Mouse (Mus musculus): Measurements from ENCODE around the gene Fam166a. TPM values are rescaled to one million over a fixed set of nuclear protein-coding genes. Genes with fewer than 3 reads are reported as not detected.

Fam166a gene
- polyA plus RNA-seq, 1 experiment from 2014 or later: 0.68 TPM

DNA sequence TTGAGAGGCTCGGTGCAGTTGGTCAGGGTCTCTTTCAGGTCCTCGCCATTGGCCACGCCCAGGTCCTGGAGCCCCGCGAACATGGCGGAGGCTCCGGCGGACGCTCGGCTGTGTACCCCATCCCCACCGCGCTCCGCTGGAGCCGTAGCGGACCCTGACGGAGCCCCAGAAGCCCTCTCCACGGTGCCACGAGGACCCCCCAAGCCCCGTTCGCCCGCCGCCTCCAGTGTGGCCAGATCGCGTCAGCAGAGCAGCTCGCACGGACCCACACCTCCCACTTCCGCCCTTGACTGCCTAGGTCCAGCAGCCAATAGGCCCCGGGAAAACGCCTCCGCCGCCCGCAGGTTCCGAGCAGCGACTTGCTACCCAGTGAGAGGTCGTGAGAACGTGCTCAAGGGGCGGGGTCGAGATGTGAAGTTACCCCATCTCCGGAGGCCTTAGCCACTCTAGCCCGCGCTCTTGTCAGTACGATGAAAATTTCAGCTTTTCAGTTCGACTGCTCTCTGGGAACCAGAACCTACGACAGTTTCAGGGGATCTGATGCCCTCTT, 7.3 kb upstream of the Fam166a start, which contains the start of gene Nelfb:
Gene Nelfb (minus strand): TSS at position 369 of the 550 bp plus-strand sequence.
- peak; percentile 96 for ATAC-seq (ENCODE audit: low read depth)
- peak within 1 kb of the TSS; percentile 71 for H3K27ac ChIP-seq (ENCODE audit: low read length)
- peaks cover 11% of the 10 kb centered on the region for H3K4me1 ChIP-seq (replicated peaks; ENCODE audit: control insufficient read depth, insufficient read depth, low read length)
- H3K4me3 ChIP-seq (ENCODE audit: low read length): peak within 1 kb of the TSS; percentile 91
- H3K9me3 ChIP-seq (ENCODE audit: control insufficient read depth, low read length): no peaks in the 10 kb centered on the region
- peak within 1 kb of the TSS; percentile 91 for H3K9ac ChIP-seq (ENCODE audit: low read length)
- H3K36me3 ChIP-seq (ENCODE audit: control insufficient read depth, insufficient read depth, low read length): peaks cover 6% of the 10 kb centered on the region
- no peaks in the 10 kb centered on the region for H3K27me3 ChIP-seq (ENCODE audit: control insufficient read depth, insufficient read depth, low read depth, low read length)
- peak within 1 kb of the TSS; percentile 82 for H3K4me2 ChIP-seq (ENCODE audit: low read depth, low read length)
- under 1% methylated on average over 44 of the region's 44 CpGs for WGBS

GRCm38 (mm10) chr2:25213266-25213865, 5.2 kb upstream of the Fam166a start:
- 60% methylated on average over 23 of the region's 23 CpGs for WGBS
- Histone ChIP-seq H3K4me1 (replicated peaks; ENCODE audit: control insufficient read depth, insufficient read depth, low read length) (peaks cover 11% of the 10 kb centered on the region), H3K4me3 (ENCODE audit: low read length) (no peak overlapping the region), H3K36me3 (ENCODE audit: control insufficient read depth, insufficient read depth, low read length) (no peaks in the 10 kb centered on the region), H3K27ac (ENCODE audit: low read length) (no peak overlapping the region), H3K4me2 (ENCODE audit: low read depth, low read length) (no peak overlapping the region), H3K27me3 (ENCODE audit: control insufficient read depth, insufficient read depth, low read depth, low read length) (no peaks in the 10 kb centered on the region), H3K9me3 (ENCODE audit: control insufficient read depth, low read length) (no peaks in the 10 kb centered on the region), H3K9ac (ENCODE audit: low read length) (no peak overlapping the region)
- ATAC-seq (ENCODE audit: low read depth): no peak

GRCm38 (mm10) chr2:25214444-25214843, 4.1 kb upstream of the Fam166a start, which contains the start of gene Stpg3:
Gene Stpg3, minus strand, starts transcription at chr2:25214637.
- H3K4me3 ChIP-seq (ENCODE audit: low read length): no peak within 1 kb of the TSS
- ATAC-seq (ENCODE audit: low read depth): no peak
- no peaks in the 10 kb centered on the region for H3K27me3 ChIP-seq (ENCODE audit: control insufficient read depth, insufficient read depth, low read depth, low read length)
- H3K9ac ChIP-seq (ENCODE audit: low read length): no peak within 1 kb of the TSS
- H3K9me3 ChIP-seq (ENCODE audit: control insufficient read depth, low read length): no peaks in the 10 kb centered on the region
- 57% methylated on average over 3 of the region's 3 CpGs for WGBS
- H3K4me1 ChIP-seq (replicated peaks; ENCODE audit: control insufficient read depth, insufficient read depth, low read length): peaks cover 11% of the 10 kb centered on the region
- no peak within 1 kb of the TSS for H3K27ac ChIP-seq (ENCODE audit: low read length)
- H3K36me3 ChIP-seq (ENCODE audit: control insufficient read depth, insufficient read depth, low read length): no peaks in the 10 kb centered on the region
- no peak within 1 kb of the TSS for H3K4me2 ChIP-seq (ENCODE audit: low read depth, low read length)

DNA sequence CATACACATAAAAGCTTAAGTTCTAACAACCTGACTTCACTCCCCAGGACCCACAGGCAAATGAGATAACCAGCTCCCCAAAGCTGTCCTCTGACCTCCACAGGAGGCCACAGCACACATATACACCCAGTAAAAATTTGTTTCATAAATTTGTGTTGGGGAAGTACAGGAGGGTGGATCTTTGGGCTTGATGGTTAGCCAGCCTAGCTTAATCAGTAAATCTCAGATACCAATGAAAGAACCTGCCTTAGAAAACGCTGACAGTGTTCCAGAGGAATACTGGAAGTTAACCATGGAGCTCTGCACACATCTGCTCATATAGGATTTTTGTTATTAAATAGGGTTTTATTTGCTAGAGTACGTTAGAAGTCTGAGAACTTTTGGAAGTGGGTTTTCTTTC, 879 bp upstream of the Fam166a start:
- H3K27me3 ChIP-seq (ENCODE audit: control insufficient read depth, insufficient read depth, low read depth, low read length): no peaks in the 10 kb centered on the region
- H3K4me3 ChIP-seq (ENCODE audit: low read length): no peak overlapping the region
- no peak overlapping the region for H3K4me2 ChIP-seq (ENCODE audit: low read depth, low read length)
- no peaks in the 10 kb centered on the region for H3K4me1 ChIP-seq (replicated peaks; ENCODE audit: control insufficient read depth, insufficient read depth, low read length)
- no peak overlapping the region for H3K9ac ChIP-seq (ENCODE audit: low read length)
- 53% methylated on average over 2 of the region's 2 CpGs for WGBS
- no peak overlapping the region for H3K27ac ChIP-seq (ENCODE audit: low read length)
- H3K36me3 ChIP-seq (ENCODE audit: control insufficient read depth, insufficient read depth, low read length): peaks cover 7% of the 10 kb centered on the region
- no peak for ATAC-seq (ENCODE audit: low read depth)
- H3K9me3 ChIP-seq (ENCODE audit: control insufficient read depth, low read length): no peaks in the 10 kb centered on the region

DNA sequence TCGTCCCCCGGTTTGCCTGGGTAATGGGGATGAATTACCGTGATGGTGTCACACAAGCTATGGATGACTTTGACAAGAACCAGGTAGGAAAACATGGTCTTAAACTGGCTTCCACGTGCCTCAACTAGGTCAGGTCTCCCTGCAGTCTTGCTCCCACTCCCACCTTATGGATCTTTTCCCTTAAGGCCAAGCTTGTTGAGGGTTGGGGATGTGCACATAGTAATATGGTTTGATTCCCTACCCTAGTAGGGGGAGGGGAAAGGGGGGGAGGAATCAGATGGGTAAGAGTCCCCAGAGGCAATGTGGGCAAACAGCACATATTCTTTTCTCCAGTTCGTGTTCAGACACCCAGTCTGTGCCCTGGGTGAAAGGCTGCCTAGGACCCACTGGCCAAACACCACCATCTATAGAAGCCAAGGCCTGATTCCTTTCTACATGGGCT, 2.8 kb downstream of the Fam166a start:
- Histone ChIP-seq H3K9me3 (ENCODE audit: control insufficient read depth, low read length) (no peaks in the 10 kb centered on the region), H3K27me3 (ENCODE audit: control insufficient read depth, insufficient read depth, low read depth, low read length) (no peaks in the 10 kb centered on the region), H3K4me3 (ENCODE audit: low read length) (no peak overlapping the region), H3K9ac (ENCODE audit: low read length) (no peak overlapping the region), H3K36me3 (ENCODE audit: control insufficient read depth, insufficient read depth, low read length) (peaks cover 7% of the 10 kb centered on the region), H3K27ac (ENCODE audit: low read length) (no peak overlapping the region), H3K4me1 (replicated peaks; ENCODE audit: control insufficient read depth, insufficient read depth, low read length) (peaks cover 11% of the 10 kb centered on the region), H3K4me2 (ENCODE audit: low read depth, low read length) (no peak overlapping the region)
- no peak for ATAC-seq (ENCODE audit: low read depth)
- WGBS: 70% methylated on average over 5 of the region's 5 CpGs

DNA sequence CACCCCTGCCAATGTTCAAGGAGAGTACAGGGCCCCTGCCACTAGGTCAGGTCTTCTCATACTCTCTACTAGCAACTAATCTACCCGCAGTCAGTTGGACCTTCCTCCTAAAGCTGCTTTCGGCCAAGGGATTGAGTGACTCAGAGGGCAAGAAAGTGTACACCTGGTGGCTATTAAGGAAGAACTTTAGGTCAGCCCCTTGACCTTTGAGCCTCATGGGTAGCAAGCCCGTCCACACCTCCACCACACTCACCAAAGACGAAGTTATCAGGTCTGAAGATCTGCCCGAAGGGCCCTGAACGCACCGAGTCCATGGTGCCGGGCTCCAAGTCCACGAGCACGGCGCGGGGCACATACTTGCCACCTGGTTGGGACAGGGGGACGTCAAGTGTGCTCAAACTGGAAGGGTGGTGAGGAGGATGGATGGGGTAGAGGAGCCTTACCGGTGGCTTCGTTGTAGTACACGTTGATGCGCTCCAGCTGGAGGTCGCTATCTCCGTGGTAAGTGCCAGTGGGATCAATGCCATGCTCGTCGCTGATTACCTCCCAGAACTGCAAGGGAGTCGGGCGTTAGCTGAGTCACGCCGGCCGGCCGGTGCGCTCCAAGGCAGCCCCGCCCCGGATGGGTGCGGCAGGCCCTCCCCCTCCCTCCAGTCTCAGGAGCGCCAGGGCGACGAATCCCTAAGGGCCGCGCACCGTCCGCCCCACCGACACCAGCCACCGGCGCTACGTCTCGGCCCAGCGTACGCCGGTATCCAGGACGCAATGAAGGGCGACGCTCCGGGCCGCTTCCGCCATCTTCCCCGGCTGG, 5.3 kb downstream of the Fam166a start:
- peak; percentile 45 for ATAC-seq (ENCODE audit: low read depth)
- H3K9me3 ChIP-seq (ENCODE audit: control insufficient read depth, low read length): no peaks in the 10 kb centered on the region
- under 1% methylated on average over 50 of the region's 53 CpGs for WGBS
- H3K9ac ChIP-seq (ENCODE audit: low read length): peak overlapping the region; percentile 85
- peak overlapping the region; percentile 97 for H3K27ac ChIP-seq (ENCODE audit: low read length)
- peak overlapping the region; percentile 87 for H3K4me3 ChIP-seq (ENCODE audit: low read length)
- H3K4me1 ChIP-seq (replicated peaks; ENCODE audit: control insufficient read depth, insufficient read depth, low read length): peaks cover 19% of the 10 kb centered on the region
- peaks cover 7% of the 10 kb centered on the region for H3K36me3 ChIP-seq (ENCODE audit: control insufficient read depth, insufficient read depth, low read length)
- H3K27me3 ChIP-seq (ENCODE audit: control insufficient read depth, insufficient read depth, low read depth, low read length): no peaks in the 10 kb centered on the region
- H3K4me2 ChIP-seq (ENCODE audit: low read depth, low read length): peak overlapping the region; percentile 90

GRCm38 (mm10) chr2:25224492-25224765, 5.9 kb downstream of the Fam166a start, which contains the start of gene Tubb4b:
Gene Tubb4b, minus strand, starts transcription at chr2:25224702.
- no peak for ATAC-seq (ENCODE audit: low read depth)
- WGBS: under 1% methylated on average over 17 of the region's 17 CpGs

GRCm38 (mm10) chr2:25224766-25225752, 6.5 kb downstream of the Fam166a start:
- peak overlapping the region; percentile 76 for H3K9ac ChIP-seq (ENCODE audit: low read length)
- H3K27me3 ChIP-seq (ENCODE audit: control insufficient read depth, insufficient read depth, low read depth, low read length): no peaks in the 10 kb centered on the region
- peak overlapping the region; percentile 99 for H3K27ac ChIP-seq (ENCODE audit: low read length)
- H3K36me3 ChIP-seq (ENCODE audit: control insufficient read depth, insufficient read depth, low read length): peaks cover 7% of the 10 kb centered on the region
- WGBS: 2% methylated on average over 41 of the region's 41 CpGs
- no peaks in the 10 kb centered on the region for H3K9me3 ChIP-seq (ENCODE audit: control insufficient read depth, low read length)
- peak overlapping the region; percentile 49 for H3K4me2 ChIP-seq (ENCODE audit: low read depth, low read length)
- peaks cover 20% of the 10 kb centered on the region for H3K4me1 ChIP-seq (replicated peaks; ENCODE audit: control insufficient read depth, insufficient read depth, low read length)
- H3K4me3 ChIP-seq (ENCODE audit: low read length): peak overlapping the region; percentile 87
- peak; percentile 95 for ATAC-seq (ENCODE audit: low read depth)

More at GRCm38 (mm10) chr2:25224492-25224765, 5.9 kb downstream of the Fam166a start, which contains the start of gene Tubb4b:
- Histone ChIP-seq H3K27me3 (ENCODE audit: control insufficient read depth, insufficient read depth, low read depth, low read length) (no peaks in the 10 kb centered on the region), H3K4me2 (ENCODE audit: low read depth, low read length) (peak within 1 kb of the TSS; percentile 90), H3K4me1 (replicated peaks; ENCODE audit: control insufficient read depth, insufficient read depth, low read length) (peaks cover 20% of the 10 kb centered on the region), H3K27ac (ENCODE audit: low read length) (peak within 1 kb of the TSS; percentile 99), H3K36me3 (ENCODE audit: control insufficient read depth, insufficient read depth, low read length) (peaks cover 7% of the 10 kb centered on the region), H3K9ac (ENCODE audit: low read length) (peak within 1 kb of the TSS; percentile 85), H3K9me3 (ENCODE audit: control insufficient read depth, low read length) (no peaks in the 10 kb centered on the region), H3K4me3 (ENCODE audit: low read length) (peak within 1 kb of the TSS; percentile 87)
